Comparison of ENCODE assay signal across 10 mouse cellular contexts in genomic region chr14:74918521-74919103, GRCm38 (mm10). TPM values are rescaled to one million over a fixed set of nuclear protein-coding genes. Genes with fewer than 3 reads are reported as not detected.
DNase-seq lines count a peak whose midpoint lies in the region; ATAC-seq lines count a peak whose summit lies in the region.
"Had no signal": no experiment of that assay in that cellular context is flagged by ENCODE, and none has a peak within 500 bp of the region (broad histone marks: within the 10 kb centered on the region; RNA-seq: fewer than 3 reads in every experiment).

No protein-coding gene starts in this region.

- no peak for DNase-seq in heart, adult 8-10 months (ENCODE audit: low spot score)
- DNase-seq in CD4-positive helper T cell, adult 2 months (ENCODE audit: low read depth, low spot score): peak; percentile 83
- DNase-seq in T-cell, adult 2 months (ENCODE audit: low spot score): peak; percentile 71
- peak; percentile 49 to 61 for DNase-seq in natural killer cell, adult 2 months (ENCODE audit: low spot score in 2 of 2)
- DNase-seq in cerebellum, postnatal 10 days: no peak
- no peak for DNase-seq in urinary bladder, postnatal 4 days (ENCODE audit: low spot score in 2 of 2)
- DNase-seq: liver, embryonic 13.5 days had no signal

- 0 out of 2 replicates have a peak overlapping the region, but pooled peaks have one; percentile 2 for H3K27ac ChIP-seq in heart, embryonic 16.5 days (ENCODE audit: low read length)
- H3K27ac ChIP-seq: intestine, embryonic 15.5 days; liver, embryonic 13.5 days had no signal

- H3K27me3 ChIP-seq in heart, embryonic 16.5 days (ENCODE audit: control insufficient read depth, insufficient read depth, low read length): no peaks in the 10 kb centered on the region
- H3K27me3 ChIP-seq: intestine, embryonic 15.5 days; liver, embryonic 13.5 days had no signal

- peaks cover 38% of the 10 kb centered on the region for H3K4me1 ChIP-seq in heart, embryonic 16.5 days (ENCODE audit: control insufficient read depth, insufficient read depth, low read length)

- peaks cover 3% of the 10 kb centered on the region; the same call in 1 of the 2 replicates for H3K36me3 ChIP-seq in heart, embryonic 16.5 days (ENCODE audit: control insufficient read depth, insufficient read depth)
- H3K36me3 ChIP-seq: intestine, embryonic 15.5 days; liver, embryonic 13.5 days had no signal

- ATAC-seq in heart, embryonic 16.5 days (replicated peaks; ENCODE audit: extremely low read depth, insufficient read depth, low FRiP score): no peak
- ATAC-seq: intestine, embryonic 15.5 days had no signal

- H3K4me3 ChIP-seq in heart, embryonic 16.5 days (ENCODE audit: low read length): no peak overlapping the region
- H3K4me3 ChIP-seq: intestine, embryonic 15.5 days; liver, embryonic 13.5 days had no signal

- WGBS in heart, embryonic 16.5 days: 78% methylated on average over 5 of the region's 5 CpGs

- no peaks in the 10 kb centered on the region for H3K9me3 ChIP-seq in heart, embryonic 16.5 days (replicated peaks; ENCODE audit: control insufficient read depth, low read length)
- H3K9me3 ChIP-seq: intestine, embryonic 15.5 days; liver, embryonic 13.5 days had no signal

- H3K4me2 ChIP-seq in heart, embryonic 16.5 days (ENCODE audit: low read depth, low read length): no peak overlapping the region
- H3K4me2 ChIP-seq: heart, embryonic 11.5 days; intestine, embryonic 15.5 days; liver, embryonic 13.5 days had no signal

- H3K9ac ChIP-seq in heart, embryonic 16.5 days (ENCODE audit: low read length): no peak overlapping the region
- H3K9ac ChIP-seq: intestine, embryonic 15.5 days; liver, embryonic 13.5 days had no signal

RNA-seq across cellular contexts. Expression of gene Lrch1, which starts 29.1 kb away (rescaled TPM):
- polyA plus RNA-seq in heart, embryonic 16.5 days (2015; fragmentation: Nextera tagmentation; extraction: Ambion mirVana): 12.4 and 12.5 TPM in 2 replicates
- 10 to 100 TPM; 13.3 to 14.7 (median 14.6) TPM for total RNA-seq in heart, adult 8-10 months (2022)

Comparison
In these comparisons a context has a peak if more than half of its experiments do, and no peak if none do; other contexts are left out.
1. DNase-seq: peak in CD4-positive helper T cell, adult 2 months (single experiment), T-cell, adult 2 months (single experiment) and natural killer cell, adult 2 months (2 of 2); none in heart, adult 8-10 months (single experiment), cerebellum, postnatal 10 days (0 of 2) and urinary bladder, postnatal 4 days (0 of 2).